Mouse (Mus musculus) olfactory bulb, adult 2 months (tissue): ENCODE measurements around the gene Stip1. TPM values are rescaled to one million over a fixed set of nuclear protein-coding genes. Genes with fewer than 3 reads are reported as not detected.
"Not testable (repeated sequence)": the region's sequence is repeated elsewhere in the genome, so short reads cannot be mapped to it uniquely, and the experiment has no call there.

ENCODE experiments used
- H3K27ac ChIP-seq: fragments of 200-500 bp; 2 replicates; pipeline ENCODE4 v1.5.1; 2012; ENCODE audit warnings: low read depth, low read length; ENCODE audit not compliant: insufficient read depth
- H3K4me1 ChIP-seq: fragments of 200-500 bp; 2 replicates; pipeline ENCODE4 v1.6.1; 2012; ENCODE audit warnings: low read length; ENCODE audit not compliant: control insufficient read depth, insufficient read depth
- H3K4me3 ChIP-seq: fragments of 200-500 bp; 2 replicates; pipeline ENCODE4 v1.5.1; 2012; ENCODE audit warnings: mild to moderate bottlenecking, low read depth, low read length, moderate library complexity; ENCODE audit not compliant: insufficient read depth
- CTCF ChIP-seq: fragments of 200-500 bp; IDR thresholded peaks from 2 replicates; pipeline ENCODE4 v1.5.1; 2012; ENCODE audit warnings: low read depth, mild to moderate bottlenecking, low read length, moderate library complexity; ENCODE audit not compliant: insufficient read depth
- POLR2A ChIP-seq: fragments of 200-500 bp; IDR thresholded peaks from 2 replicates; pipeline ENCODE4 v1.6.1; 2012; ENCODE audit warnings: mild to moderate bottlenecking, low read depth, low read length, moderate library complexity; ENCODE audit not compliant: insufficient read depth
- WGBS: fragments of 180-500 bp; shearing (Covaris S2); methylation state at CpG from one replicate; pipeline ENCODE4 v1.1.7; 2018; 5-methylcytosine and 5-hydroxymethylcytosine counted together
- polyA plus RNA-seq: library from polyadenylated mRNA; stranded (reverse); fragments of >200 nt; gene quantifications from 2 replicates; pipeline ENCODE4 v1.2.4, GENCODE M21; 2012; ENCODE audit warnings: low replicate concordance; ENCODE audit not compliant: missing spikeins, insufficient read depth, insufficient read length

Gene Stip1
- polyA plus RNA-seq, 1 experiment: 145 TPM

DNA sequence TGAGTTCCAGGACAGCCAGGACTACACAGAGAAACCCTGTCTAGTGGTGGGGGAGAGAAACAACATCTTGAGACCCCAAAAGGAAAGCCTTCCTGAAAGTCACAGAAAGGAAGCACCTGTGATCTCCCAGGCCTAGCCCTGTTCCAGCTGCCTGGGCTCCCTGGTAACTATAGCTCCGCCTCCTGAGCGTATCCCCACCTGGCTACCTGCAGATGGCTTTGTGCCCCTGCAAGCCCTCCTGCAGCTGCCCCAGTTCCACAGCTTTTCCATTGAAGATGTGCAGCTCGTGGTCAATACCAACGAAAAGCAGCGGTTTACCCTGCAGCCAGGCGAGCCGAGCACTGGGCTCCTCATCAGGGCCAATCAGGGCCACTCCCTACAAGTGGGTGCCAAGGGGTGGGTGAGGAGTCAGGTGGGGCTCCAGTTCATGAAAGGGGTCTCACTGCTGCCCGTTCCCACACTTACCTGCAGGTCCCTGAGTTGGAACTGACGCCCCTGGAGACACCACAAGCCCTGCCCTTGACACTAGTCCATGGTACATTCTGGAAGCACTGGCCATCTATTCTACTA, 42.0 kb downstream of the Stip1 start:
- TF ChIP-seq CTCF: no peak
- Histone ChIP-seq H3K27ac (no peak overlapping the region), H3K4me1 (peaks cover 36% of the 10 kb centered on the region), H3K4me3 (no peak overlapping the region)
- WGBS: 88% methylated on average over 9 of the region's 9 CpGs

DNA sequence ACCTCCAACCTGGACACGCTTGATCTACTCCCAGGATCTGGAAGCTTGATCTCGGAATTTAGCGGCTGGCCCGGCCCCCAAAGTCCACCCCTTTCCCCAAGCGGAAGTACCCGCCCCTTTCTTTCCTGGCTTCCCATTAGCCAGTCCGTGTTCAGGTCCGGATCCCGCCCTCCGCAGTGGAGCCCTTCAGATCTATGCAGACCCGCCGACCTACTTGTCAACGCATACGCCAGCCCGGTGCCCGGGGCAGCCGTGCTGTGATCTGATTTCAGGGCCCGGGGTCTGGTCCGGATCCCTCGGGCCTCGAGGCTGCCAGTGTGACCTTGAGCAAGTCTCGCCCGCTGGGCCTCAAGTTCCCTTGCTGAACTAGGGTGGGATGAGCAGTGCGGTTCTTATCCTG, 43.8 kb downstream of the Stip1 start, which contains the start of the genes Nudt22 and Trpt1:
Gene Nudt22 (minus strand): TSS at position 112 of the 400 bp plus-strand sequence.
Gene Trpt1 (plus strand): TSS at position 126 of the 400 bp plus-strand sequence.
- TF ChIP-seq POLR2A: peak; percentile 65
- TF ChIP-seq CTCF: no peak
- H3K27ac ChIP-seq: peak within 1 kb of the TSS; percentile 28; the same call in 1 of the 2 replicates
- peaks cover 38% of the 10 kb centered on the region for H3K4me1 ChIP-seq
- WGBS: under 1% methylated on average over 24 of the region's 24 CpGs
- H3K4me3 ChIP-seq: peak within 1 kb of the TSS; percentile 67

DNA sequence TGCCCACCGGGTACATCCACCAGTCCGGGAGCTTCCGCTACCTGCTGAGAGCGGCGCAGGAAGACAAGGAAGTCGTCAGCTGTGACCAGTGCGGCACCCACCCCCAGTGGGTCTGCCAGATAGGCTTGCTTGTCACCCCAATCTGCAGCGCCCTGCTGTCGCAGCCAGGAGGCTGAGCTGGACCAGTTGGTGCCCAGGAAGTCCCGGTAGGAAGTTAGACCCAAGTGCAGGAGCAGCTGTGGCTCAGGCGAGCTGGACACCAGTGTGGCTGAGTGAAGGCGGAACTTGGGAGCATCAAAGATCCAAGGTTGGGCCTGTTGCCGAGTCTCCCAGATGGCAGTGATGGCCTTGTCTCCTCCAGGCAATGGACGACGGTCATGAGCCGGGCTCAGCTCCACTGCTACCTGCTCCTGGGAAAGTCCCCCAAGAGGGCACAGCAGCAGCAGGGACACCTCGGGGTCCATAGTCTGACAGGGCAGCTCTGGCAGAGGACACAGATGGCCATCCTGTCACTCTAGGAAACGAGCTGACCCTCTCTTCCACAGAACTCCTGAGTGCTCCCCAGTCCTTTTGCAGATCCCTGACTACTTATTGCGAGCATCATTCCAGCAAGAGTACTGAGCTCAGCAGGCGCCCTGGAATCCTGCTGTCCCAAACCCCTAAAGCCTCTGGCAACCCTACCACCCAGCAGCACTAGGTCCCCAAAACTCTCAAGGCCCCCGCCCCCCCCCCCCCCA, 44.3 kb downstream of the Stip1 start:
- TF ChIP-seq POLR2A (no peak), CTCF (no peak)
- peak overlapping the region; percentile 67 for H3K4me3 ChIP-seq
- no peak overlapping the region for H3K27ac ChIP-seq
- H3K4me1 ChIP-seq: peaks cover 38% of the 10 kb centered on the region
- WGBS: 41% methylated on average over 20 of the region's 21 CpGs

DNA sequence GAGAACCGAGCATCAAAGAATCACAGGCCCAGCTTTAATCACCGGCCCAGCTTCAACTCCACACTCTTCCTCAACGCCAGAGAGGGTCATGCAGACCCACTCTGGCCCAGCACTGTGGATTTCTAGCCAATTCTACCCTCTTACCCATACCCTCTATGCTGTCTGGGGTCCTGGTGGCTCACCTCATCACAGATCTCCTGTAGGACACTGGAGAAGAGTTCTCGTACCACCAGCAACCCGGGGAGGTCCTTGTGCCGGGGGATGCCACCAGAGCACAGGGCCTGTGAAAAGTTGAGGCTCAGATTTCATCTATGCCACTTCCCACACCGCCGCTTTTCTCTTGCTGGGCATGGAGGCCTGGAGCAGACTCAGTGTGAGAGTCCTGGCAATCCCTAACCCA, 45.3 kb downstream of the Stip1 start:
- WGBS: 76% methylated on average over 8 of the region's 8 CpGs
- no peak for TF ChIP-seq POLR2A
- no peak for TF ChIP-seq CTCF
- H3K4me1 ChIP-seq: peaks cover 38% of the 10 kb centered on the region
- no peak overlapping the region for H3K27ac ChIP-seq
- no peak overlapping the region for H3K4me3 ChIP-seq

DNA sequence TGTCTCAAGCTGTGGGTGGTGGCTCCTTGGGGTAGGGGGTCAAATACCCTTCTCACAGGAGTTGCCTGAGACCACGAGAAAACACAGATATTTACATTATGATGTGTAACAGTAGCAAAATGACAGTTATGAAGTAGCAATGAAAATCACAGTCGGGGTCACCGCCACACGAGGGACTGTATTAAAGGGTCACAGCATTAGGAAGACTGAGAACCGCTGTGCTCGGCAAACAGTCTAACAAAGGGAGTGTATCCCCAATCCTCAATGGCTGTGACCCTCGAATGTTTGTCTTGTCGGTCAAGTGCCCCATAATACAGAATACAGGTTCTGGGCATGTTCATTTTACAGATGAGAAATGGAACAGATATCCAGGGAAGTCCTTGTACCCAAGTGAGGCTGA, 45.8 kb downstream of the Stip1 start:
- TF ChIP-seq POLR2A (no peak), CTCF (no peak)
- WGBS: 84% methylated on average over 8 of the region's 8 CpGs
- Histone ChIP-seq H3K4me1 (peaks cover 38% of the 10 kb centered on the region), H3K4me3 (no peak overlapping the region), H3K27ac (no peak overlapping the region)

DNA sequence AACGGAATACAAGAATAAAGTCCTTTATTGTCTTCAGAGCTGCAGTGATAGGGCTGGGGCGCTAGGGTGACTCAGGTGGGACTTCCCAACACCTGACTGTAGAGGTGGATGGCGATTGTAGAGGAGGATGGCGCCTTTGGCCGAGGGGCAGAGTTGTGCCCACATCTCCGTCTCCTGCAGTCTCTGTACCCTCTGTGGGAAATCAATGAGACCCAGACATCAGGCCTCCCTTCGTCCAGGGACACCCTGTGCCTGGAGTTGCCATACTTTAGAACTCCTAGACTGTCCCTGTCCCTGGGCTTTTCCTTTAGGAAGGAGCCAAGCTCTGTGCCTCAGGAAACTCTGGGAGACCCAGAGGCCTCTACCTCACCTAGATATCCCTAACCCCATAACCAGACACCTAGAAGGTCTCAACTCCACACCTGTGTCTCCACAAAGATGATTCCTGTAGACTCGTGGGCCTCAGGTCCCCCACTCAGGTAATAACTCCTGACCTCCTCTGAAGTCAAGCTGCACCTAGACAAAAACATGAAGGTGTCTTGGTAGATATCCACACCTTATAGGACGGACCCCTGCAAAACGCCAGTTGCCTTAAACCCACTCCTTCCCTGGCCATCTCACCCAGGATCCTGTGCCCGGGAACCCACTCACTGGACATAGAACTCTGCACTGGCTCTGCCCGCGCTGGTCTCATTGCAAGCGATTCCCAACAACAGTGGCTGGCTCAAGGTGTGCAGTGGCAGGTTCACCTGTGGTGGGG, 46.6 kb downstream of the Stip1 start:
- 59% methylated on average over 14 of the region's 14 CpGs for WGBS
- TF ChIP-seq CTCF (no peak), POLR2A (no peak)
- H3K27ac ChIP-seq: 0 out of 2 replicates have a peak overlapping the region, but pooled peaks have one; percentile 2
- peaks cover 36% of the 10 kb centered on the region for H3K4me1 ChIP-seq
- peak overlapping the region; percentile 48 for H3K4me3 ChIP-seq

DNA sequence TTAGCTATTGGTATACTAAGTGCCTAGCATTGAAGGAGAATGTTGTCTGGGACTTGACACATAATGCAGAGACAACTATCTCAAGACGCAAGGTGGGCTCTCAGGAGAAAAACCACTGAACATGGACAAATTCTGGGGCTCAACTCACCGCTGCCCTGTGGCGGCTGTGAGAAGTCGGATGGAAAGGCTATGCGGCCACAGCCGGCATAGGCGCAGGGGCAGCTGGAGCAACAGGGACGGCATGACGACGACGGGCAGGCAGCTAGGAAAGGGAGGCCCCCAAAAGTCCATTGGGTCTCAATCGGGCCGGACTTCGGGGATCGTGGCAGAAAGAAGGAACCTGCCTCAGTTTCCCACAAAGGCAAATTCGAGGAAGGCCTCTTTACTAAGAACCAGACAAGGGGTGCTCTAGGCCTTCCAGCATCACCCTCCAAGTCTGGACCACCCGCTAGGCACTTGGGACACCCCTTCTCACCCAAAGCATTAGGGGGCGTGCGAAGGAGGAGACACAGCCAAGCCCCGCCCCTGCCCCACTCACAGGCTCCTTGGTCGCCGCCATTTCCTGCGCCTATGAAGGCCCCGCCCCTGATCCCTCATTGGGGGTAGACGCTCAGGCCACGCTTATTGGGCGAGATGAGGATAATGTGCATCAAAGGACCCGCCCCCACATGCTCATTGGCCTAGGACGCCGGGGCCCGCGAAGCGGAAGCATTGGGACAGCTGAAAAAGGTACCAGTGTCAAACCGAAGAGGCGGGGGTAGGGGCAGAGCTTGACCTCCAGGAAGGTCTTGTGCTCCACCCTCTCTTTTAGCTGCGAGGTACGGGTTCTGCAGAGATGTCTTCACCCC, 47.5 kb downstream of the Stip1 start, which contains the start of gene Dnajc4:
Gene Dnajc4 (minus strand): TSS at position 562 of the 848 bp plus-strand sequence.
- WGBS: under 1% methylated on average over 37 of the region's 37 CpGs
- Histone ChIP-seq H3K4me1 (peaks cover 32% of the 10 kb centered on the region), H3K4me3 (peak within 1 kb of the TSS; percentile 66), H3K27ac (0 out of 2 replicates have a peak within 1 kb of the TSS, but pooled peaks have one; percentile 2)
- TF ChIP-seq POLR2A (no peak), CTCF (0 out of 2 replicates have a peak, but pooled peaks have one; percentile 15)

DNA sequence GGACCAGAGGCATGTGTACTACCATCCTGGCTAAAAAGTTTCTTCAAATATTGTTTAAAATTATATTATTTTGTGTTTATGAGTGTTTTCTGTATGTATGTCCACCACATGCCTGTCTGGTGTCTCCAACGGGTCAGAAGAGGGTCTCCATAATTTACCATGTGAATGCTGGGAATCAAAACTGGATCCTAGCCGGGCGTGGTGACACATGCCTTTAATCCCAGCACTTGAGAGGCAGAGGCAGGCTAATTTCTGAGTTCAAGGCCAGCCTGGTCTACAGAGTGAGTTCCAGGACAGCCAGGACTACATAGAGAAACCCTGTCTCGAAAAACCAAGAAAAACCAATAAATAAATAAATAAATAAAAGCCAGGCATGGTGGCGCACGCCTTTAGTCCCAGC, 48.6 kb downstream of the Stip1 start:
- H3K4me3 ChIP-seq, H3K27ac ChIP-seq: not testable (repeated sequence)
- peaks cover 31% of the 10 kb centered on the region for H3K4me1 ChIP-seq
- 93% methylated on average over 6 of the region's 6 CpGs for WGBS

DNA sequence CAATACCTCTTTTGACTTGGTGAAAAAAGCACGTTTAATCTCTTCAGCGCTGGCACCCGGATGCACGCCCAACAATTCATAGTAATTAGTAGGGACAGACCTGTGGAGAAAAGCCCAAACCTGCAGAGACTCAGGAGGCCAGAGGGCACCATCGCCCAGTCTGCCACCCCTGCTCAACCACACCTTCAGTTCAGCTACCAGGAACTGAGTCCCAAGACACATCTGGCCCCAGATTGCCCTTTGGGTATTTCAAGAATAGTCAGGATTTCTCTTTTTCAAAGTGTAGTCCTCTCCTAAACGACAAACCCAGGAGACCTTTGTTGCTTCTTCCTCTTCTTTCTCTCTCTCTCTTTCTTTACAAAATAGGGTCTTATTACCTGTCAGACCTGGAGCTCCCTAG, 49.1 kb downstream of the Stip1 start:
- 89% methylated on average over 6 of the region's 6 CpGs for WGBS
- no peak overlapping the region for H3K4me3 ChIP-seq
- peaks cover 34% of the 10 kb centered on the region for H3K4me1 ChIP-seq
- no peak overlapping the region for H3K27ac ChIP-seq
- TF ChIP-seq POLR2A (no peak), CTCF (no peak)
